Mouse (Mus musculus) cerebellum, adult 8-10 months (tissue): ENCODE results near the gene Otud3.
"Not testable (repeated sequence)": the region's sequence is repeated elsewhere in the genome, so short reads cannot be mapped to it uniquely, and the experiment has no call there.

Experiments
- DNase-seq: peaks from one replicate; pipeline ENCODE4 v3.0.0; 2022

Otud3 gene

GRCm38 (mm10) chr4:138889165-138889564, 24.6 kb downstream of the Otud3 start:
- DNase-seq, result no peak

GRCm38 (mm10) chr4:138884261-138884660, 29.5 kb downstream of the Otud3 start:
- peak; percentile 79 for DNase-seq

GRCm38 (mm10) chr4:138882179-138882578, 31.6 kb downstream of the Otud3 start:
- no peak for DNase-seq

GRCm38 (mm10) chr4:138880811-138881584, 32.7 kb downstream of the Otud3 start:
- no peak for DNase-seq

GRCm38 (mm10) chr4:138879808-138880207, 33.9 kb downstream of the Otud3 start:
- DNase-seq, result no peak

GRCm38 (mm10) chr4:138878783-138879182, 35.0 kb downstream of the Otud3 start:
- DNase-seq, result no peak

GRCm38 (mm10) chr4:138877731-138878130, 36.0 kb downstream of the Otud3 start, which contains the start of gene Pla2g2e:
Gene Pla2g2e, plus strand, starts transcription at chr4:138877942.
- DNase-seq, result no peak

GRCm38 (mm10) chr4:138875986-138876385, 37.8 kb downstream of the Otud3 start:
- no peak for DNase-seq

- DNase-seq, result not testable (repeated sequence)
These were observed 38.5 kb downstream of the Otud3 start for GRCm38 (mm10) chr4:138875275-138875674.

GRCm38 (mm10) chr4:138873864-138874263, 39.9 kb downstream of the Otud3 start, which contains the start of gene Gm13030:
Gene Gm13030, minus strand, starts transcription at chr4:138873964.
- no peak for DNase-seq

GRCm38 (mm10) chr4:138868666-138869065, 45.1 kb downstream of the Otud3 start:
- no peak for DNase-seq

GRCm38 (mm10) chr4:138866413-138866812, 47.3 kb downstream of the Otud3 start:
- DNase-seq, result peak; percentile 74

GRCm38 (mm10) chr4:138865991-138866390, 47.8 kb downstream of the Otud3 start:
- DNase-seq, result no peak

- DNase-seq, result no peak
These were observed 48.7 kb downstream of the Otud3 start for GRCm38 (mm10) chr4:138865092-138865491.

GRCm38 (mm10) chr4:138863344-138863998, 50.3 kb downstream of the Otud3 start, which contains the start of gene Pla2g5:
Gene Pla2g5, minus strand, starts transcription at chr4:138863482.
- no peak for DNase-seq

- DNase-seq, result peak; percentile 87
These were observed 54.0 kb downstream of the Otud3 start for GRCm38 (mm10) chr4:138859728-138860127.

GRCm38 (mm10) chr4:138859245-138859644, 54.5 kb downstream of the Otud3 start:
- peak; percentile 32 for DNase-seq

GRCm38 (mm10) chr4:138858446-138858845, 55.3 kb downstream of the Otud3 start:
- no peak for DNase-seq

- DNase-seq, result no peak
These were observed 56.2 kb downstream of the Otud3 start for GRCm38 (mm10) chr4:138857576-138857975.

GRCm38 (mm10) chr4:138856491-138856890, 57.3 kb downstream of the Otud3 start:
- DNase-seq, result peak; percentile 47

GRCm38 (mm10) chr4:138855092-138855632, 58.6 kb downstream of the Otud3 start:
- no peak for DNase-seq

GRCm38 (mm10) chr4:138852961-138853360, 60.8 kb downstream of the Otud3 start:
- DNase-seq, result no peak

- DNase-seq, result peak; percentile 80
These were observed 62.3 kb downstream of the Otud3 start for GRCm38 (mm10) chr4:138851463-138851862.
